Mouse (Mus musculus) erythroblast, embryonic 14.5 days (primary cell): ENCODE measurements around the gene Kctd12.

Source experiments
- GATA1 ChIP-seq: IDR thresholded peaks from 2 replicates; pipeline ENCODE4 v1.6.1; 2012; ENCODE audit warnings: low read length, inconsistent platforms, mixed read lengths
- TAL1 ChIP-seq: IDR thresholded peaks from 3 replicates; pipeline ENCODE4 v1.6.1; 2012; ENCODE audit warnings: low read length, inconsistent platforms, mixed read lengths

DNA sequence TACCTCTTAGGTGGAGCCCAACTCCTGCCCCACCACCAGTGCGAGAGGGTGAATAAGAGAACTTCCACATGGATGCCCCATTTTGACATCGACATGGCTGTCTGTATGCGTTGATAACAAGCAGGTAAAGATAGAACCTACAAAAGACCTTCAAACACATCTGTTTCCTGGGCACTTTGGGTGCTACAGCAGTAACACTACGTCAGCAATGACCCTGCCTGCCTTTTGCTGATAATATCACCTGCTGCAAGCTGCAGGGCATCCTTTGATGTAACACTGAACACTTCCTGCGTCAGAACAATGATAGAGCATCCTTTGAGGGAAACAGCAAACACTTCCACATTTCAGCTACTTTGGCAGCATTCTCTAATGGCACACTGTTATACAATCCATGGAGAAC is 34.6 kb upstream of the Kctd12 start:
- TF ChIP-seq GATA1: no peak
- no peak for TF ChIP-seq TAL1
